Comparison of ENCODE assay signal across 9 mouse cellular contexts in the genomic region with DNA sequence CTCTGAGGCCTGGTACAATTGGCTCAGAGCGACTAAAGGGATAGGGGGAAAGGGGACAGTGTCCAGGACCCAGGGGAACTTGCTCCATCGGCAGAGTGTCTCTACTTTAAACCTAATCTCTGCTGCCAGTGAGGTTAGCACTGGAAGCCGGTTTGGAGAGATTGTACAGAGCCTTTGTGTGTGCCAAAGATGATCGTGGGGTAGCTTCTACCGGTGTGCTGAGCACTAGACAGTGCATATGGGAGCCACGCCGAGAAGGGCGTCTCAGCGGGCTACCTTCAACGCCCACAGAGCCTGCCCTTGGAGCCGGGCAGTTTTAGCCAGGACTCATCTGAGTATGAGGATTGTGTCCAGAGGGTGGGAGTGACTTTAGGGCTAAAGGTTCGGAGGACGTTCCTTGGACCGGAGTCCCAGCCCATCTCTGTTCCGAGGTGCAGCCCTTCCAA. TPM values are rescaled to one million over a fixed set of nuclear protein-coding genes. Genes with fewer than 3 reads are reported as not detected.
DNase-seq lines count a peak whose midpoint lies in the region; ATAC-seq lines count a peak whose summit lies in the region.
"Had no signal": no experiment of that assay in that cellular context is flagged by ENCODE, and none has a peak within 500 bp of the region (broad histone marks: within the 10 kb centered on the region; RNA-seq: fewer than 3 reads in every experiment).

No protein-coding gene starts in this region.

- DNase-seq in heart, embryonic 10.5 days (ENCODE audit: low spot score), result no peak
- no peak for DNase-seq in heart, postnatal 10 days
- peak; percentile 45 for DNase-seq in ZHBTc4 (ENCODE audit: low read depth, low spot score)
- DNase-seq in gastrocnemius, postnatal 10 days, result no peak
- DNase-seq in frontal cortex, postnatal 14 days (ENCODE audit: low spot score in 2 of 2), result no peak
- DNase-seq: kidney, postnatal 25 days had no signal

- 2% methylated on average over 15 of the region's 15 CpGs for WGBS in heart, embryonic 10.5 days
- WGBS in hindbrain, embryonic 12.5 days, result 1% methylated on average over 15 of the region's 15 CpGs

- peak overlapping the region; percentile 97 for H3K4me2 ChIP-seq in hindbrain, embryonic 12.5 days (replicated peaks)

- no peaks in the 10 kb centered on the region for H3K9me3 ChIP-seq in heart, embryonic 10.5 days
- no peaks in the 10 kb centered on the region for H3K9me3 ChIP-seq in hindbrain, embryonic 12.5 days (replicated peaks)

- no peaks in the 10 kb centered on the region for H3K36me3 ChIP-seq in heart, embryonic 10.5 days
- H3K36me3 ChIP-seq in hindbrain, embryonic 12.5 days, result no peaks in the 10 kb centered on the region

- H3K27ac ChIP-seq in heart, embryonic 10.5 days, result peak overlapping the region; percentile 86
- H3K27ac ChIP-seq in hindbrain, embryonic 12.5 days, result peak overlapping the region; percentile 96

- intact Hi-C loops in heart, postnatal 10 days (cut with DNase I), result no loop called here

- H3K4me1 ChIP-seq in heart, embryonic 10.5 days, result peaks cover 74% of the 10 kb centered on the region
- H3K4me1 ChIP-seq in hindbrain, embryonic 12.5 days, result peaks cover 58% of the 10 kb centered on the region

- H3K9ac ChIP-seq in hindbrain, embryonic 12.5 days, result peak overlapping the region; percentile 96

- peaks cover 87% of the 10 kb centered on the region for H3K27me3 ChIP-seq in heart, embryonic 10.5 days (ENCODE audit: insufficient read depth, poor library complexity, severe bottlenecking)
- H3K27me3 ChIP-seq in hindbrain, embryonic 12.5 days, result peaks cover 5% of the 10 kb centered on the region

- peak; percentile 47 for ATAC-seq in hindbrain, embryonic 12.5 days (ENCODE audit: low FRiP score)
- ATAC-seq in megakaryocyte-erythroid progenitor cell, adult 5-6 weeks (replicated peaks; ENCODE audit: low FRiP score, low TSS enrichment, poor library complexity, severe bottlenecking), result 0 out of 2 replicates have a peak, but pooled peaks have one; percentile 36
- no peak for ATAC-seq in erythroid progenitor cell, adult 5-6 weeks (replicated peaks; ENCODE audit: low FRiP score, poor library complexity, severe bottlenecking)

- peak overlapping the region; percentile 76 for H3K4me3 ChIP-seq in heart, embryonic 10.5 days
- H3K4me3 ChIP-seq in hindbrain, embryonic 12.5 days, result peak overlapping the region; percentile 80

RNA-seq across cellular contexts. Expression of gene Scube3, which starts 0.7 kb away (rescaled TPM):
- polyA plus RNA-seq in heart, embryonic 10.5 days (2016; fragmentation: Nextera tagmentation; extraction: Ambion mirVana), result 2.1 and 5.5 TPM in 2 replicates
- total RNA-seq in heart, postnatal 10 days (2021), result 1 to 10 TPM in 1 of 2 experiments, under 1 TPM in 1; 0.82 to 1.0 TPM
- 11.1 and 12.4 TPM in 2 replicates for polyA plus RNA-seq in hindbrain, embryonic 12.5 days (2016; fragmentation: Nextera tagmentation; extraction: Ambion mirVana)
- not detected in 2 replicates for total RNA-seq in megakaryocyte-erythroid progenitor cell, adult 5-6 weeks (2014; fragmentation: Nextera tagmentation)
- total RNA-seq in megakaryocyte-erythroid progenitor cell, adult 5-6 weeks (2017), result 0.15 TPM in 1 of 2 replicates, not detected in the other
- total RNA-seq in erythroid progenitor cell, adult 5-6 weeks (2015; ENCODE audit: low replicate concordance), result not detected in 2 replicates
- not detected in 2 replicates for total RNA-seq in erythroid progenitor cell, adult 5-6 weeks (2017; ENCODE audit: low replicate concordance)
- under 1 TPM; 0.56 to 0.63 TPM for total RNA-seq in gastrocnemius, postnatal 10 days (2021)

RNA-seq across cellular contexts. Expression of gene Zfp523, which starts 35.7 kb away (rescaled TPM):
- polyA plus RNA-seq in heart, embryonic 10.5 days (2016; fragmentation: Nextera tagmentation; extraction: Ambion mirVana), result 28.1 and 34.2 TPM in 2 replicates
- 10 to 100 TPM; 21.4 to 26.9 TPM for total RNA-seq in heart, postnatal 10 days (2021)
- polyA plus RNA-seq in hindbrain, embryonic 12.5 days (2016; fragmentation: Nextera tagmentation; extraction: Ambion mirVana), result 50.0 and 50.6 TPM in 2 replicates
- 17.5 and 27.0 TPM in 2 replicates for total RNA-seq in megakaryocyte-erythroid progenitor cell, adult 5-6 weeks (2014; fragmentation: Nextera tagmentation)
- 8.7 and 13.3 TPM in 2 replicates for total RNA-seq in megakaryocyte-erythroid progenitor cell, adult 5-6 weeks (2017)
- 5.8 TPM in 1 of 2 replicates, not detected in the other for total RNA-seq in erythroid progenitor cell, adult 5-6 weeks (2015; ENCODE audit: low replicate concordance)
- 1.4 and 7.9 TPM in 2 replicates for total RNA-seq in erythroid progenitor cell, adult 5-6 weeks (2017; ENCODE audit: low replicate concordance)
- total RNA-seq in gastrocnemius, postnatal 10 days (2021), result 10 to 100 TPM; 24.6 to 26.6 TPM
